Mouse (Mus musculus): ENCODE data around the gene Carmil3.

Carmil3 gene

DNA sequence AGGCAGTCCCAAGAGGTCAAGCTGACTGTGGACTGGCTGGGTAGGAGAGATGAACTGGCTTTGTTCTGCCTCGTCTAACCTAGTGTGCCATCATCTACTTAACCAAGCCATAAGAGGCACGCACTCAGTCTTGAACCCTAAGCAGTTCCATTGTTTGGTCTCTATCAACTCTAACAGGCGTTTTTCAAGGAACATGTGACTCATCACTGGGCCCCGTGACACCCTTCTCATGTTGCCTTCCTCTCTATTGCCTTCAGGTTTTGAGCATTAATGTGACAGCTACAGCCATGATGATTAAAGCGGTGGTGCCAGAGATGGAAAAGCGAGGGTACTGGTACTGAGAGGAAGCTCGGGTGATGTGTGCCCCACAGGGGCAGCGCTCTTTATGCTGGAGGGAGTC is 3.6 kb upstream of the Carmil3 start:
- in situ Hi-C loops (cut with MboI; ENCODE audit: low pct_unique_long_range_greater_than_20kb in 1 of 2, low sequenced_read_pairs in 2 of 2, unreplicated experiment in 1 of 2), result no loop called here

DNA sequence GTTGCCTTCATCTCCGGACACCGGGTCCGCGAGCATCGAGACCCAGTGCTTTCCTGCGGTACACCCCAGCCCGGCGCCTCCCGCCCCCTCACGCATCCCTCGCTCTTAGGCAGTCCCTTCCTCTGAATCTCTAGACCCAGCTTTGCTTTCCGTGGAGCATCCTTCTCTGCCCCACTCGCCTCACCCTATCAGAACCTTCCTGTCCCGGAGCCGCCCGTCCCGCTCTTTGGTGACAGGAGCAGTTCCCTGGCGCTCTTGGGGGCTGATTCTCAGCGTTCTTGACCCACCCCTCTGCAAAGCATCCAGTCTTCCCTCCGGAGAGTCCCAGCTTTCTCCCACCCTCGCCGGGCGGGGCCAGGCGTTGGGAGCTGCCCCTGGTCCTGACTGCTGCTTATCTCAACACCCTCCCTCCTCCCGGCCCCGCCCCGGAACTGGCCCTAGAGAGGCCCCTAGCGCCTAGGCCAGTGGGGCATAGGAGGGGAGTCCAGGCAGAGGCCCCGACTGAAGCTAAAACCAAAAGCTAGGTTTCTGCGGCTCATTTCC is 911 bp downstream of the Carmil3 start:
- in situ Hi-C loops (cut with MboI; ENCODE audit: low pct_unique_long_range_greater_than_20kb in 1 of 2, low sequenced_read_pairs in 2 of 2, unreplicated experiment in 1 of 2), result no loop called here

DNA sequence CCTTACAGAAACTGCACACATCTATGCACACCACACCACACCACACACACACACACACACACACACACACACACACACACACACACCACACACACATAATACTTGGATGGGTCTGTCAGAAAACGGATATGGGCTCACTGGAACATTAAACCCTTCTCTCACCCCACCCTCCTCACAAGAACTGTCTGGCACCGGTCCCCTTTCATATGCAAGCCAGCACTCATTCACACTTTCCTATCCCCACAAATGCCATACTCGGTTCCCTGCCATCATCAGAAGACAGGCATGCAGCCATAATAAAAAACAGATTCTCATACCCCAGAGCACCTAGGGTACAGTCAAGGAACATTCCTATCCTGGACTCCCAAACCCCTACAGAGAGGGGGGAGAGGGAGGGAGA is 1.7 kb downstream of the Carmil3 start:
- in situ Hi-C loops (cut with MboI; ENCODE audit: low pct_unique_long_range_greater_than_20kb in 1 of 2, low sequenced_read_pairs in 2 of 2, unreplicated experiment in 1 of 2), result no loop called here

DNA sequence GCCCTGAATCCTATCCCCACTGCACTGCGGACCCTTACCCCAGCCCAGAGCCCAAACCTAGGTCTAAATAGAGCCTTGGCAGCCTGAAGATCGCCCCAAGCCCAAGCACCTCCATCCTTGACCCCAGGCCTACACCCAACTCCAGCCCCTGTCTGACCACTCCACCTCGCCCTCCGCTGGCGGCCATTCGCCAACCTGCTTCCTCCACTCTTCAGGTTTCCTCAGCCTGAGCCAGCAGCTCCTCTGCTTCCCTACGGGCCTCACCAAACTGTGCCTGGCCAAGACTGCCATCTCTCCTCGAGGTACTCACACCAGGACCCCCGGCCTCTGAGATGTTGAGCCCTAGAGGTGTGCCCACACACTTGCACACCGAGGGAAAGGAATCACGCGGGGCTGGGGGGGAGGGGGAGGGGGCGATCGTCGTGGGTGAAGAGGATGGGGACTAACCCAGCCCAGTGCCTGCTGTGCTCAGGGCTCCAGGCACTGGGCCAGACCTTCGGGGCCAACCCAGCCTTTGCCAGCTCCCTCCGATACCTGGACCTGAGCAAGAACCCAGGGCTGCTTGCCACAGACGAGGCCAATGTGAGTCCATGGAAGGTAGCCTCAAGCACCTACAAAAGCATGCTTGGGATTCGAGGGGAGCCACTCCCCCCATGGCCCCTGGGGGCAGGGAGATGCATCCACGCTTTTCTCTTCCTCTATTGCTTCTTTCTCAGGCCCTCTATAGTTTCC is 5.2 kb downstream of the Carmil3 start:
- in situ Hi-C loops (cut with MboI; ENCODE audit: low pct_unique_long_range_greater_than_20kb in 1 of 2, low sequenced_read_pairs in 2 of 2, unreplicated experiment in 1 of 2), result no loop called here

DNA sequence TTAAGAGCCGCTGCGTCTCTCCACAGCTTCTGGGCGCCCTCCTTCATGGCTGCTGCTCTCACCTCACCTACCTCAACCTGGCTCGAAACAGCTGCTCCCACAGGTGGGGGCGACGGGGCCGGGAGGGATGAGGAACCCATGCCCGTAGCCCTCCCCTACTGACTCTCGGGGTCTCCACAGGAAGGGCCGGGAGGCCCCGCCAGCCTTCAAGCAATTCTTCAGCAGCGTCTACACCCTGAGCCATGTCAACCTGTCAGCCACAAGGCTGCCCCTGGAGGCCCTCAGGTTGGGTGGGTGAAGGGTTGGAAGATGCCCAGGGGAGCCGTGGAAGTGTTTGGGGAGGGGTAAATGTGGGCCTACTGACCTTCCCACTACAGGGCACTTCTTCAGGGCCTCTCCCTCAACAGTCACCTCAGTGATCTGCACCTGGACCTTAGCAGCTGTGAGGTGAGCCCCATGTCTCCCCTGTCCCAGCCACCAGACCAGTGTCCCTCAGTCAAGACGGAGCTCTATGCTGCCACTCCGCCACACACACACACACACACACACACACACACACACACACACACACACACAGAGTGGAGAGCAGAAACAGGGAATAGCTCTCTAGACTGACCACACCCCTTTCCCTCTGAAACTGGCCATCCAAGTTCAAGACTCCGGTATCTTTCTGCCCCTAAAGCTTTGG is 6.5 kb downstream of the Carmil3 start:
- in situ Hi-C loops (cut with MboI; ENCODE audit: low pct_unique_long_range_greater_than_20kb in 1 of 2, low sequenced_read_pairs in 2 of 2, unreplicated experiment in 1 of 2), result no loop called here

DNA sequence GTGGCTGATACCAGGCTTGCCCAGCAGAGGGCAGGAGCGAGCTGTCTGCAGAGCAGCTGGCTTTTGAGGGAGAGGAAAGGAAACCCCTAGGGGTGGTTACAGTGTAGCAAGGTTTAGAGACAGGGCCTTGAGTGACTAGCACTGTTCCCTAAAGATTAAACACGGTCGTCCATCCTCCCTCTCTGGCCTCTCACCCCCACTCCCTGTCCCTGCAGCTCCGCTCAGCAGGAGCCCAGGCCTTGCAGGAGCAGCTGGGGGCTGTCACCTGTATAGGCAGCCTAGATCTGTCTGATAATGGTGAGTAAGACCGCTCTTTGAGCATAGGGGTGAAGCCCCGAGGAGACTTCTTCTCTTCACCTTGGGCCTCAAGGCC is 7.0 kb downstream of the Carmil3 start:
- in situ Hi-C loops (cut with MboI; ENCODE audit: low pct_unique_long_range_greater_than_20kb in 1 of 2, low sequenced_read_pairs in 2 of 2, unreplicated experiment in 1 of 2), result no loop called here

DNA sequence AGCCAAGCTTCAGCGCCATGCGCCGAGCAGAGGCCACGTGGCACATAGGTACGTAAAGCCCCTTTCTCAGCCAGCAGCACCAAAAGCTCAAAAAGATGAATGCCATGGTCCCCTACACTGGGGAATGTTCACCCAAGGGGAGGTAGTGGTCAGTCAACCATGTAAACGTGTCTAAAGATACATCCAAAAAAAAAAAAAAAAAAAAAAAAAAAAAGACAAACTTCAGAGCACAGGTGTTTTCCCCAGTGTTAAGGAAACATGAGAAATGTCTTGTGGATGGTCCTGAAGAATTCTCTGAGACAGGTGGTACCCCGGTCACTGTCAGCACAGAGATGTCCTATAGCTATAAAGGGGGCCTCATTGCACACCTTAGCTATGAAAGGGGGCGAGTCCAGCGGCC is 15.2 kb downstream of the Carmil3 start:
- in situ Hi-C loops (cut with MboI; ENCODE audit: low pct_unique_long_range_greater_than_20kb in 1 of 2, low sequenced_read_pairs in 2 of 2, unreplicated experiment in 1 of 2), result no loop called here

DNA sequence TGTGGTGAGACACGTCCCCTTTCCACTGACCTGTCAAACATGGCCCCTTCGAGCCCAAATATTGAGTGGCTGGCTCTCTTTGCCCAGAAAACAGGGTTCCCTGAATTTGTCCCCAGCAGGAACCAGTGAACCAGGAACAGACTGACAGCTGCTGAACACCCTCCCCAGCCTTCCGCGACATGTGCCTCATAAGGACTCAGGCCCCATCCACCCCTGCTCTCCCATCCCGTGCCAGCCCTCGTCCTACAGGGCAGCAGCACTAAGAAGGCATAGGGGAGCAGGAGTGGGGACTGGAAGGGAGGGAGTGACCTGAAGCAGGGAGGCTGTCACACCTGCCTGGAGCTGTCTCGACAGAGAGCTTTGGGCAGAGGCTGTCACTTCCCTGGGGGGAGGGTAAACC is 17.4 kb downstream of the Carmil3 start:
- in situ Hi-C loops (cut with MboI; ENCODE audit: low pct_unique_long_range_greater_than_20kb in 1 of 2, low sequenced_read_pairs in 2 of 2, unreplicated experiment in 1 of 2), result no loop called here

DNA sequence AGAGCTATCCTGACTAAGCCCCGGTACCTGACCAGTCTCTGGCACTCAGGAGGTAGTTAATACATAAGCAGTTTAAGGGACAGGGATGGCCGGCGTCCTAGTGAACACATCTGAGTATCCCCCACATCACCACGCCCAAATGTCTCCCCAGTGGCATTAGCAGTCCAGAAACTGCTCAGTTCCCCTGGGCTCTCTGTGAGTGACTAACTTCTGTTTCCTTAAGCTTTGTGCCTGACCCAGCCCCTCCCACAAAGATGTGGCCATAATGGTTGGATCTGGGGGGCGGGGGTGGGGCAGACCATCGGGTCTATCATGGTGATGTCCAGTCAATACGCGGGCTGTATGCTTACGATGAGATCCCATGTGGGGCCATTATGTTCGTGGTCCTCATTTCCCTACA is 19.1 kb downstream of the Carmil3 start:
- in situ Hi-C loops (cut with MboI; ENCODE audit: low pct_unique_long_range_greater_than_20kb in 1 of 2, low sequenced_read_pairs in 2 of 2, unreplicated experiment in 1 of 2), result no loop called here

DNA sequence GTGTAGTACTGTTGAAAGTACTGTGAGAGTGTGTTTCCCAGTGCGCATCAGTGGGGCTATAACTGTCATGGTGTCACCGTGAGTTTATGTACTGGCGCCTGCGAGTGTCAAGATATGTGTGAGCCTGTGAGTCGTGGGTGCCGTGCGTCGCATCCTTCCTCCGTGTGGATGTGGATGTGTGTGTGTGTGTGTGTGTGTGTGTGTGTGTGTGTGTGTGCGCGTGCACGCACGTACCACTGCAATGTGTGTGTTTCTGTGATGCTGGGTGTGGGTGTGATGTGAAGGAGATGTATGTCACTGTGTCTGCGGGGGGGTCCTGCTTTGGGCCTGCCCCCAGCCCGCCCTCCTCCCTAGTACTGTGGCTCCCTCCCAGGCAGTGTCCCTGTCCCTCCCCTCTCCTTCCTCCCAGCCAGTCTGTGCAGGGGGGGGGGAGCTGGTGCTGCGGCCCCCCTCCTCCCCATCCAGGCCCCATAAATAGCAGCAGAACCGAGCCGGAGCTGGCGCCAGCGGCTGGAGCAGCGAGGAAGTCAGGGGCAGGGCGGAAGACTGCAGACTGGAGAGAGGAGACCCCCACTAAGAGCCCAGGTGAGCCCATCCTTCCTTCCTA is 19.8 kb downstream of the Carmil3 start, which contains the start of gene Cpne6:
TSS of gene Cpne6 (plus strand) at position 321 of the 607 bp plus-strand sequence.
- in situ Hi-C loops (cut with MboI; ENCODE audit: low pct_unique_long_range_greater_than_20kb in 1 of 2, low sequenced_read_pairs in 2 of 2, unreplicated experiment in 1 of 2), result no loop called here

DNA sequence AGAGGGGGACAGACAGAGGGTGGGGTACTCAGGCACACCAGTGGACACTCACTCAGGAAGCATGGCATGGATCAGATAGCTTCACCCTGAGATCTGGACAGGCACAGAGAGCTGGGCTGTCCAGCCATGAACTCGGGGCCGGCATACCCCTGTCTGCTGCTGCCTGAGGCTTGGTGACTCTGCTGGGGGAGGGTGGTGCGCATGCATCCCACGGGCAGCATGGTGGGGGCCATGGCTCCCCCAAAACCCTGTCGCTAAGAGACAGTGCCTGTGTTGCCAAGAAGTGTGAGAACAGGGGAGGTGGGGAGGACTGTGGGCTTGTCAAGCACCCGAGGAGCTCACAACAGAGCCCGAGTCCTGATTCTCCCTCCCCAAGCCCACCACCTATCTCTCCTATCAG is 20.6 kb downstream of the Carmil3 start:
- in situ Hi-C loops (cut with MboI; ENCODE audit: low pct_unique_long_range_greater_than_20kb in 1 of 2, low sequenced_read_pairs in 2 of 2, unreplicated experiment in 1 of 2), result no loop called here

DNA sequence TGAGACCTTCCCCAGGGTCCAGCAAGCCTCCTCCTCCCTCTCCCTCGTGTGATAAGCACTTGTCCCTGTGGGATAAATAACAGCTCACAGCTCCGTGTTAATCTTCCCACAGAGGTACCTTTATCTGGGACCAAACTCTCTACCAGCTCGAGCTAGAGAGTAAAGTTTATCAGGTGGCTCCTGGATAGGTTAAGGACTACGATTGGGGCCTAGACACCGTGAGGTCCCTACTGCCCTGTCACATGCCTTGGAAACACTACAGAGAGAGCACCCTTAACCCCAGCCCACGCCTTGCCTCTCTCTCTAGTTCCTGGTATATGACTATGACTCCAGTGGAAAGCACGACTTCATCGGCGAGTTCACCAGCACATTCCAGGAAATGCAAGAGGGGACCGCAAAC is 23.5 kb downstream of the Carmil3 start:
- in situ Hi-C loops (cut with MboI; ENCODE audit: low pct_unique_long_range_greater_than_20kb in 1 of 2, low sequenced_read_pairs in 2 of 2, unreplicated experiment in 1 of 2), result no loop called here

DNA sequence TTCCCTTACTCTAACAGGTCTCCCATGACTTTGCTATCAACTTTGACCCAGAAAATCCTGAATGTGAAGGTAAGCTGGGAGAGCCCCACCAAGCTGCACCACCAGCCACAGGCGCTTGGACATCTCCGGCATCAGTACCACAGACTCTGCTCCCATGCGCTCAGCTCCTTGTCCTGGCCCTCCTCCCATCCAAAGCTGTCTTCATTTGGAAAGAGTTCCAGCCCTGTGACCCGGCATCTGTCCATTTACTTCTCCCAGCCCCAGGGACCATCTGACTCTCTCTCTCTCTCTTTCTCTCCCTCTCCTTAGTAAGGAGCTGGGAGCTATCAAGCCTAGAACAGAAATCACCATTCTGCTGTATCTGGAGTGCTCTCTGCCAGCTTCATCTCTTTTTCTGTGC is 25.4 kb downstream of the Carmil3 start:
- in situ Hi-C loops (cut with MboI; ENCODE audit: low pct_unique_long_range_greater_than_20kb in 1 of 2, low sequenced_read_pairs in 2 of 2, unreplicated experiment in 1 of 2), result no loop called here

DNA sequence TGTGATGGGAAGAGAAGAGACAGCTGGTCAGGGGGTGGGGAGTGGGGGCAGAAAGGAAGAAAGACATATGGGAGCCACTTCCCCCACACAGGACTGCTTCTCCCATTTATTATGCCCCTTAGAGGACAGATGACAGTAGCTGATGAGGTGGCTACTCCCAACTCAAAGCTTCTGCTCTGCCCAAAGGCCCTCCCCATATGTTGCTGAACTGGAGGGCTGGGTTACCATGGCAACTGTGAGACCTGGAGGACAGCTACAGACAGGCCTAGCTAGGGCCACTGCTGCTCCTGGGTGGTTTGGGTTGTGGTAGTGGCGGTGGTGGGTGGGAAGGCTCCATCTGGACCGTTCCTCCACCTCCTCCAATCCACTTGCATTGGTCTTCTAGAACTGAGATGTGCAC is 28.4 kb downstream of the Carmil3 start:
- in situ Hi-C loops (cut with MboI; ENCODE audit: low pct_unique_long_range_greater_than_20kb in 1 of 2, low sequenced_read_pairs in 2 of 2, unreplicated experiment in 1 of 2), result no loop called here

DNA sequence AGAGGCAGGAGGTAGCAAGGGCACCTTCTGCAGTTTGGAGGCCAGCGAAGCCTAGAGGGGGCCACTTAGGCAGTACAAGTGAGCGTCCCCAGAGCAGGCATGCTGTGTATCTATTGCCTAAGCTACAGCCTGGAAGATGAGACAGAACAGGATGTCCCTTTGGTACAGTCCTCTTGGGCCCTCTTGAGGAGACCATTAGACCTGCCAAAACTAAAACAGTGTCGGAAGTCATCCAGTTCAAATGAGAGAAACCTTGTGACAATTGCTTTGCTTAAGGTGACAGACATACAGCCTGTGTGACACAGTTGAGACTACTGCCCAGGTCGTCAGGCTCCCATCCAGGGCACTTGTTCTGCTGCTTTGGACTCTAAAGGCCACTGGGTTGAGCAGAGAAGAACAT is 29.2 kb downstream of the Carmil3 start:
- in situ Hi-C loops (cut with MboI; ENCODE audit: low pct_unique_long_range_greater_than_20kb in 1 of 2, low sequenced_read_pairs in 2 of 2, unreplicated experiment in 1 of 2), result no loop called here

DNA sequence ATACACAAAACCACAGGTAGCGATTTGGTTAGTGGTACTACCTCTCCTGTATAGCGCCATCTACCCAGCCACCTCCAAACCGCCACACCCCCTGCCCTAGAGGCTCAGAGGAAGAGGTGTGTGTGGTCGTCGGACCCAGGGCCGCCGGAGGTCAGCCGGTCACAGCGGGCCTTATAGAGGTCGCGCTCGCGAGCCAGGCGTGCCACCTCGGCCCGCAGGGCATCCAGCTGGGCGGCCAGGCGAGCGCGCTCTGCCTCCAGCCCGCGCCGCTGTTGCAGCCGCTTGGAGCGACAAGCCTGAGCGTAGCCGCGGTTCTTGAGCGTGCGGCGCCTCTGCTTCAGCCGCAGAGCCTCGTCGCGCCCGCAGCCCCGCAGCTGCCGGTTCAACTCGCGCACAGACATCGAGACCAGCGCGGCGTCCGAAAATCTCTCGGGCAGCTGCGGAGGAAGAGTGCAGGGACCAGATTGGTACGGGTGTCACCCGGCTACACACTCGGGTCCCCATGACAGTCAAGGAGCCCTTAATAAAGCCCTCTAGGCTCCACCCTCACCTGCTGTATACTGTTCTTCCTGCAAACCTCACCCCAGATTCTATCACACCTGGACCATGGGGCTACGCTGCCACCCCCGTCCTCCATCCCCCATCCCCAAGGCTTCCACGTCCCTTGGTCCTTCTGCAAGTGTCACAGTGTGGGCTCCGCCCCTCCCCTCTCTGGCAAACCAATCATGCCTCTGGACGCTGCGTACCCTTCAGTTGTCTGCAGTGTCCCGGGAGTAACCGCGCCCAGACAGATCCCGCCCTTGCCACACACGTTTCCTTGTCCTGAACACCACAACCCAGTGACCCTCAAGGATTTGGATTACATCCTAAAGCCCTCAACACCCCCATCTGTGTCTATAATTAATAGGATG is 30.3 kb downstream of the Carmil3 start:
- in situ Hi-C loops (cut with MboI; ENCODE audit: low pct_unique_long_range_greater_than_20kb in 1 of 2, low sequenced_read_pairs in 2 of 2, unreplicated experiment in 1 of 2), result no loop called here

DNA sequence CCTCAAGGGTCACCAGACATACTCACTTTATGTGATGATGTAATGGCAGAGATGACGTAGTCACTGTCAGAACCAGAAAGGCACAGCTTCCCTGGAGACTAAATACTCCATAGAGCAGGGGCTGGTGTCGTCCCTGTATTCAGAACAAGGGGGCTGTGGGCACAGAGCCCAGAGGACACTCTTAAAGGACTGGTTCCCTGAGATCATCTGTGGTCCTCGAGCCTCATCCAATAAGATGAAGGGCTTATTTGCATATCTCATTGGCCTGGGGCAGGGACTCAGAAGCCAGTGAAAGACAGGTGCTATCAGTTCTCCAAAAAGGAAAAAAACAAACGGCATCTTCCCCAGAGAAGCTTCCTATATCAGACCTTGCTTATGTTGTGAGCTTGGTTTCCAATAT is 33.6 kb downstream of the Carmil3 start:
- in situ Hi-C loops (cut with MboI; ENCODE audit: low pct_unique_long_range_greater_than_20kb in 1 of 2, low sequenced_read_pairs in 2 of 2, unreplicated experiment in 1 of 2), result no loop called here

DNA sequence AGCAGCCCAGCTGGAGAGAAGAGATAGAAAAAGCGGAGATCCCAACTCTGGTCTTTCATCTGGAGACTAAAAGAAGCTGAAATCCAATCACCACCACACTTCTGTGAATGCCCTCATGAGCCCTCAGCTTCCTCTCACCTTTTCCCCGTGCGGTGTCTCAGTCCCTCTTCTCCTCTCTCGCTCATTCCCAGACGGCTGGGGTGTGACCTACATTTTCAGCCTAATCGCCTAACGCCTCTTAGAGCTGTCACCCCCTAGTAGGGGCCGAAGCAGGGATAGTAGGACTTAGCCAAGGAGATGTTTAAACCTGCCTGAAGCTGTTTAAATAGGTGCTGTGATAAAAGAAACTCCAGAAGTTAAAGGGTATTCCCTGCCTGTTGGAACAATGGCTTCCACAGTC is 34.3 kb downstream of the Carmil3 start, which contains the start of gene Nrl:
TSS of gene Nrl (minus strand) at position 197 of the 400 bp plus-strand sequence.
- in situ Hi-C loops (cut with MboI; ENCODE audit: low pct_unique_long_range_greater_than_20kb in 1 of 2, low sequenced_read_pairs in 2 of 2, unreplicated experiment in 1 of 2), result no loop called here

DNA sequence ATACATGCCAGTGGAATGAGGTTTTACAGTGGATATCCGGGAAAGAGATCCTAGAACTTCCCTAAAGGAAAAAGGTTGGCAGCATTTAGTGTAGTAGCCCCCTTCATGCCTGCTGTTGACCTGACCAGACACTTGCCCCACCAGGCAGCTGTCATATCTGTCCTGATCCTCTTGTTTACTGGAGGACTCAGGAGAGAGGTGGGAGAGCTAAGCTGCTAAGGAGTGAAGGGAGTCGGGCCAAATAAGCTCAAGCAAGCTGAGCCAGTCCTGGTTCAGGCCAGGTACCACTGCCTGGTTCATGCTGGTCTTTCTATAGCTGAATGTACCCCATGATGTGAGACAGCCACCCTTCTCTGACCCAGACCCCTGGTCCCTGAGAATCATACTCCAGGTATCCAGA is 36.2 kb downstream of the Carmil3 start:
- in situ Hi-C loops (cut with MboI; ENCODE audit: low pct_unique_long_range_greater_than_20kb in 1 of 2, low sequenced_read_pairs in 2 of 2, unreplicated experiment in 1 of 2), result no loop called here
